Mouse (Mus musculus) CD8-positive naive resting alpha-beta T cell, adult 57 days (primary cell): ENCODE results near the gene Mastl. TPM values are rescaled to one million over a fixed set of nuclear protein-coding genes. Genes with fewer than 3 reads are reported as not detected.

ENCODE experiments used
- total RNA-seq: library from RNA; stranded (reverse); gene quantifications from one replicate; pipeline ENCODE4 v1.2.4, GENCODE M21; 2023

Mastl gene
- 0.37 TPM for total RNA-seq

DNA sequence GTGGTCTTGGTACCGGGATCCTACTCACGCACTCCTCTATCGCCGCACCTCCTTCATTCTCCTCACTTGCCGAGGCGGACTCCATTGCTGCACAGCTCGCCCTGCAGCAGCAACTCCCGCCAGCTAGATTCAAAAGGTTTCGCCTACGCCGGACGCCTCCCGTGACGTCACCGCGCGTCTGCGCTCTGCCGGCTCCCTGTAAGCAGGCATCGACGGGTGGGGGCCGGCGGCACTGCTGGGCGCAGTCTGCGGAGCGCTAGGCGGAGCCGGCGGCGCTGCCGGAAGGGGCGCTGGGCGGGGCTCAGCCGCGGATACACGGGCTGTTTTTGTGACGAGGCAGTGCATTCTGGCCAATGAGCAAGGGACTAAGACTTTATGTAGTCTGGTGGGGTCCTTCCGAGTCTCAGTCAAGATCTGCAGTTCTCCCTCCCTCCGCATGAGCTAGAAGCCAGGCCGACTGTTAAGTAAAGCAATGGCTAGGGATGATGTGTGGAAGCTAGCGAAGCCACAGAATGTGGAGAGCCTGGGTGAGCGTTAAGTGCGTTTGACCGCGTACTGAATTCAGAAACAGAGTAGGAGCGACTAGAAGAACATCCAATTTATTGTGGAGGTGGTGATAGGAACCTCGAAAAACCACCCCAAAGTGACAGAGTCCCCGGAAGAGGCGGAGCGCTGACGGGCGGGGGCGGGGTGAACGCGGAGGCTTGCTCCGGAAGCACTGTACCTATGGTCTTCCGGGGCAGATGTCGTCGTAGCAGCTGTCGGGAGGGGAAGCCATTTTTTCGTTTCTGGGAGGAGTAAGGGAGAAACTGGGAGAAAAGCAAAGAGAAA, at the start of gene Mastl, which contains the start of gene Yme1l1:
Gene Mastl, minus strand, starts transcription at position 248 of the 831 bp plus-strand sequence.
Gene Yme1l1, plus strand, starts transcription at position 593 of the 831 bp plus-strand sequence.

DNA sequence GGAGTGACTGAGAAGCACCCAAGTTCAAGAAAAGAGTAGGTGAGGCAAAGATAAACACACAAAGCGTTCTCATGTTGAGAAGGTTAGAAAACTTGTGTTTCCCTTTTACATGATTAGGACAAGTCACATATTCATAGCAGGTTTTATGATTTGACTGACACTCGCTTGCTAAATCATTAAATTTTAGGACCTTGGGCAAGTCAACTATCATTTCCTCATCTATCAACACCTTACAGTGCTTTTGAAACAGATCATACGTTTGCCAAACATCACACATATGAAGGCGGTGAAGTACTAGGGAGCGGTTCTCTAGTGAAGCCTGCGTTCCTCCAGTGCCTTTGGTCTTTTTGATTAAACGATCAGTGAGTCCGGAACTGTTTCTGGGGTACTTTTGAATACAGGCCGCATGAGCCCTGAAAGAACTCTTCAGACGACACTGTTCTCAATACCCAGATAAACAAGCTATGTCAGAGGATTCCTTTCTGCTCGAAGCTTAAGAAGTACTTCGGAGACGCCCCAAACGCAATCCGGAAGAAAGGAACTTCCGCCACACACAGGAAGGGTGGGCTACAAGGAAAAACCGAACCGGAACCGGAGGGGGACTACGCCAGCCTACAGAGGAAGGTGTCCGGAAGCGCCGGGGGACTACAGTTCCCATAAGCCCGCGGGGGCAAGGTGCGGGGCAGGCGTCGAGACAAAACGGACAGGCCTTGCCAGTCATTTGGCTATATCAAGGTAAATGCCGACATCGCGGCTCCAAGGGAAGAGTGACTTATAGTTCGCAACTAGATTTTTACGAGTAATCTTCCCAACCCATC, 88.1 kb downstream of the Mastl start, which contains the start of gene Acbd5:
Gene Acbd5, plus strand, starts transcription at position 616 of the 818 bp plus-strand sequence.

Other genes starting within 250 kb of the Mastl start
- gene Abi1, start 115.8 kb downstream of the Mastl start, total RNA-seq, result 168 TPM
- gene Acbd5, start 87.9 kb downstream of the Mastl start, total RNA-seq, result 44.1 TPM
- 144 TPM for gene Yme1l1, start 345 bp upstream of the Mastl start, total RNA-seq
- gene 4931423N10Rik, start 51.5 kb upstream of the Mastl start, total RNA-seq, result 0.28 TPM
- gene Nxph2, start 165.2 kb upstream of the Mastl start, total RNA-seq, result not detected